Mouse (Mus musculus) E14TG2a.4 (cell line): ENCODE measurements at regions not wholly inside any gene's neighbourhood (a gene's known extent, or its start where the extent isn't known, plus 50 kb on each side); places are given as distances from the start of the nearest gene placed in this dataset.

Source experiments
- H3K27me3 ChIP-seq: 2 replicates; pipeline ENCODE4 v1.6.1; 2014; ENCODE audit warnings: low read length, control low read depth; ENCODE audit not compliant: insufficient read depth
- H3K36me3 ChIP-seq: 2 replicates; pipeline ENCODE4 v1.6.1; 2014; ENCODE audit warnings: low read length, control low read depth; ENCODE audit not compliant: insufficient read depth
- H3K4me1 ChIP-seq: replicated peaks from 2 replicates; pipeline ENCODE4 v1.6.1; 2014; ENCODE audit warnings: low read depth, low read length, control low read depth
- H3K4me3 ChIP-seq: replicated peaks from 2 replicates; pipeline ENCODE4 v1.5.1; 2014; ENCODE audit warnings: mild to moderate bottlenecking, low read length
- H3K9me3 ChIP-seq: 2 replicates; pipeline ENCODE4 v1.6.1; 2014; ENCODE audit warnings: low read length, control low read depth
- CTCF ChIP-seq: conservative IDR thresholded peaks from 2 replicates; pipeline ENCODE4 v1.5.1; 2014; ENCODE audit warnings: low read length
- NANOG ChIP-seq: IDR thresholded peaks from 2 replicates; pipeline ENCODE4 v1.6.1; 2014; ENCODE audit warnings: borderline replicate concordance, low read length, mixed read lengths
- POU5F1 ChIP-seq: IDR thresholded peaks from 2 replicates; pipeline ENCODE4 v1.6.1; 2014; ENCODE audit warnings: low read length, borderline replicate concordance

DNA sequence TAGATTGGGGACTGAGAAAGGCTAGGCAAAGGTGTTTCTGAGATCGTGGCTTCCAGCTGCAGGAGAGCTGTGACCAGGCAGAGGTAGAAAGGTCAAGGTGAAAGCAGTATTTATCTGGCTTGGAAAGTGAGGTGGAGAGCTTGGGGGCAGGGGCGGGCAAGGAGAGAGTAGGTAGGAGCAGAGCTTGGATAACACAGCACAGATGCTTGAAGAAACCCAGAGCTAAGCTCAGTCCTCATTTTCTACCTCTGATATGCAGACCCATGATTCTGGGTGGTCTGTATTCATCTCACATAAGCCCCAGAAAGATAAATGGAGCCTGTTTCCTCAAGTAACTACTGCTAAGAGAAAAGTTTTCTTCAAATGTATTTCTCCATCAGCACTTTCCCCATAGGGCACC is 375.3 kb downstream of the Mllt3 start:
- H3K9me3 ChIP-seq: 0 out of 2 replicates have a peak, but pooled peaks cover 8% of the 10 kb centered on the region
- peaks cover 21% of the 10 kb centered on the region for H3K4me1 ChIP-seq
- H3K4me3 ChIP-seq: no peak overlapping the region
- peaks cover 31% of the 10 kb centered on the region for H3K27me3 ChIP-seq
- no peaks in the 10 kb centered on the region for H3K36me3 ChIP-seq
- TF ChIP-seq NANOG: no peak

DNA sequence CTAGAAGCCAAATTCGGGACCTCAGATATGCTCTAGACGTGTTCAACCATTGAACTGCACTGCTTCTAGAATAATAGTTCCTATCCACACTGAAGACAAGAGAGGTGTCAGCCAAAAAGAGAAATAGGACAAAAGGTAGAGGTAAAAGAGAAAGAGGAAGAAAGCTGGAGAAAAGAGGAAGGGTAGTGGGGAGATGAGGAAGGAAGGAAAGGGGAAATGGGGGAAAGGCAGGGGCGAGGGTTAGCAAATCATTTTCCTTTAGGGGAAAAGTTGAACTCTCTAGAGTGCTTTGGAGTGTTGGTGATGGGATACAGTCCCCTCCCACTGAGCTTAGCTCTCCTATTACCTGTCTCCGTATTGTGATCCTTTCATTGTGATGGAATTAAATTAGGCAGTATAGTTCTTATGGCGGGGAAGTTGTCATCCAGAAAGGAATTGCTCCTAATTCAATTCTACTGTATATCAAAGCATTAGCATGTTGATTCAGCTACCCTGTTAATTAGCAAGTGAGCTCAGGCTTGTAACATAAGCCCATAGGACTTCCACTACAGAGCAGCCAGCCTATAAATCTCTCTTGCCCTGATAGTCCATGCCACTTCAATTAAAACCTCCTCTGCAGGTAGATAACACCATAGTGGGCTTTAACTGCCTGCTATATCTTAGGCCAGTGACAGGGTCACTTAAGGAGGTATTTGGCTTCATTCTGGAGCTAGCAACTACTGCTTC is 379.6 kb downstream of the Mllt3 start:
- no peak overlapping the region for H3K4me3 ChIP-seq
- H3K4me1 ChIP-seq: peaks cover 16% of the 10 kb centered on the region
- H3K9me3 ChIP-seq: no peaks in the 10 kb centered on the region
- peaks cover 35% of the 10 kb centered on the region for H3K27me3 ChIP-seq
- no peaks in the 10 kb centered on the region for H3K36me3 ChIP-seq
- no peak for TF ChIP-seq POU5F1
- TF ChIP-seq NANOG: no peak
- no peak for TF ChIP-seq CTCF

DNA sequence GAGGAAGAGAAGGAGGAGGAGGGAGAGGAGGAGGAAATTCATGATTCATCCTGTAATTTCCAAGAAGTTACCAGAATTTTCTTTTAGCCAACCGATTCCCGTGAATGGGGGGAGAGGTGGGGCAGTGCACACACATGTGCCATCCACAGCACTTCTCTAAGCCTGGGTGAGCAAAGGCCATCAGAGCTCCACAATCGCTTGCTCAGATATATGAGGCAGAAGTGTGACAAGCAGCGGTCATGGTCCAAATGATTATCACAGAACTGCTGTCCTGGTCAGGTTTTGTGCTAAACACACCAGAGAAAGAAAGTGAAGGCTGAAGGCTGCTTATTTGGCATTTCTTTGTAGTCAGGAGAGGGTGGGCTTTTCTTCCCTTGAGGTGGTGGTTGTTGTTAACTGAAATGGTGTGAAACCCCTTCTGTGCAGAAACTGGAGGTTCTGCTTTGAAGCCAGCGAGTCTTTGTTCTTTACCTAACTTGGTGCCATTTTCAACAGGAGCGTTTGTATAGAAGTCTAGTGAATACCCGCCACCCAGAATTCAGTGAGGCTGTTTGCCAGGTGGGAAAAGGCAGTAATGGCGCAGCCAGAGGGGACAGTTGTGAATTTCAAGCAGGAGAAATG is 380.7 kb downstream of the Mllt3 start:
- H3K36me3 ChIP-seq: no peaks in the 10 kb centered on the region
- peaks cover 38% of the 10 kb centered on the region for H3K27me3 ChIP-seq
- H3K4me3 ChIP-seq: no peak overlapping the region
- H3K4me1 ChIP-seq: peaks cover 13% of the 10 kb centered on the region
- H3K9me3 ChIP-seq: no peaks in the 10 kb centered on the region
- TF ChIP-seq NANOG (no peak), CTCF (no peak), POU5F1 (no peak)

- peaks cover 40% of the 10 kb centered on the region for H3K27me3 ChIP-seq
- H3K4me3 ChIP-seq: no peak overlapping the region
- no peak for TF ChIP-seq POU5F1
- TF ChIP-seq NANOG: no peak
- no peak for TF ChIP-seq CTCF
- peaks cover 10% of the 10 kb centered on the region for H3K4me1 ChIP-seq
- no peaks in the 10 kb centered on the region for H3K36me3 ChIP-seq
- H3K9me3 ChIP-seq: no peaks in the 10 kb centered on the region
Measured at GRCm38 (mm10) chr4:87651275-87651674, 381.9 kb downstream of the Mllt3 start.

- Histone ChIP-seq H3K27me3 (peaks cover 40% of the 10 kb centered on the region), H3K9me3 (no peaks in the 10 kb centered on the region), H3K4me1 (peaks cover 10% of the 10 kb centered on the region), H3K4me3 (no peak overlapping the region), H3K36me3 (no peaks in the 10 kb centered on the region)
- TF ChIP-seq POU5F1 (no peak), CTCF (no peak), NANOG (no peak)
Measured at GRCm38 (mm10) chr4:87650837-87651236, 382.3 kb downstream of the Mllt3 start.

DNA sequence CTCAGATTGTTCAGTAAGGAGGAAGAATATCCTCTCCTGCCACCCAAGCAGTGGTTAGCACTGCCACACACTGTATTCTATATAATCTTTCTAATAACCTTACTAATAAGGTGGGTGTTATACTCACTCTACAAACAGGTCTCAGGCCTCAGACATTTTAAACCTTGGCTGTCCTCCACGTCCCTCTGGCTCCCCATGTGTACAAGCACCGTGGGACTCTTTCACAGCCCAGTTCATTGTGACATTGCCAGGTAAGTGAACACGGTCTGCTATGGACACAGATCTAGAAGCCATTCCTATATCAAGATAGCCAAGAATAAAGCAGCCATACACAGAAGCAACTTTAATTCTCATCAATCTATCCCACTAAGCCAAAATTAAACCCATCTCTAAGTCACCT is 382.8 kb downstream of the Mllt3 start:
- H3K4me1 ChIP-seq: peaks cover 10% of the 10 kb centered on the region
- H3K27me3 ChIP-seq: peaks cover 40% of the 10 kb centered on the region
- TF ChIP-seq POU5F1: no peak
- no peak for TF ChIP-seq CTCF
- no peak for TF ChIP-seq NANOG
- H3K36me3 ChIP-seq: no peaks in the 10 kb centered on the region
- H3K4me3 ChIP-seq: no peak overlapping the region
- peaks cover 2% of the 10 kb centered on the region; the same call in 1 of the 2 replicates for H3K9me3 ChIP-seq

GRCm38 (mm10) chr4:87648919-87649318 is 384.2 kb downstream of the Mllt3 start:
- Histone ChIP-seq H3K9me3 (peaks cover 8% of the 10 kb centered on the region; the same call in 1 of the 2 replicates), H3K4me3 (no peak overlapping the region), H3K36me3 (no peaks in the 10 kb centered on the region), H3K4me1 (peaks cover 10% of the 10 kb centered on the region), H3K27me3 (peaks cover 36% of the 10 kb centered on the region)
- TF ChIP-seq POU5F1: no peak
- TF ChIP-seq CTCF: no peak
- no peak for TF ChIP-seq NANOG

- no peak for TF ChIP-seq CTCF
- TF ChIP-seq POU5F1: no peak
- no peak for TF ChIP-seq NANOG
Measured at GRCm38 (mm10) chr4:87647932-87648911, 384.9 kb downstream of the Mllt3 start.

More at GRCm38 (mm10) chr4:87647932-87648911, 384.9 kb downstream of the Mllt3 start:
- H3K9me3 ChIP-seq: peaks cover 8% of the 10 kb centered on the region; the same call in 1 of the 2 replicates
- H3K36me3 ChIP-seq: no peaks in the 10 kb centered on the region
- H3K4me3 ChIP-seq: 0 out of 2 replicates have a peak overlapping the region, but pooled peaks have one; percentile 29
- H3K27me3 ChIP-seq: peaks cover 31% of the 10 kb centered on the region
- H3K4me1 ChIP-seq: peaks cover 10% of the 10 kb centered on the region
